Mouse (Mus musculus) adrenal gland, postnatal 10 days (tissue): ENCODE measurements around the gene Asic4. TPM values are rescaled to one million over a fixed set of nuclear protein-coding genes. Genes with fewer than 3 reads are reported as not detected.
A peak's percentile ranks its signal among the peaks of the same experiment; 100 is the strongest.

Experiments used
- DNase-seq: peaks from one replicate; pipeline ENCODE4 v3.0.0; 2021; ENCODE audit warnings: mixed read lengths
- long read RNA-seq, 2 experiments: library from polyadenylated mRNA; stranded (forward); transcript quantifications; one replicate each; pipeline ENCODE4 v2.0.0; 2021
- total RNA-seq, 2 experiments: library from RNA; stranded (reverse); gene quantifications; 2 replicates each; pipeline ENCODE4 v1.2.3; 2021

Gene Asic4
- total RNA-seq, result 1 to 10 TPM; 2.5 to 3.3 TPM
- long read RNA-seq, experiment 1, partial matches to known transcripts, result 1 of 5 reads
- long read RNA-seq, experiment 1, other reads (novel, unspliced or antisense), result 0 of 5 reads
- long read RNA-seq, experiment 2, result 0 reads

DNA sequence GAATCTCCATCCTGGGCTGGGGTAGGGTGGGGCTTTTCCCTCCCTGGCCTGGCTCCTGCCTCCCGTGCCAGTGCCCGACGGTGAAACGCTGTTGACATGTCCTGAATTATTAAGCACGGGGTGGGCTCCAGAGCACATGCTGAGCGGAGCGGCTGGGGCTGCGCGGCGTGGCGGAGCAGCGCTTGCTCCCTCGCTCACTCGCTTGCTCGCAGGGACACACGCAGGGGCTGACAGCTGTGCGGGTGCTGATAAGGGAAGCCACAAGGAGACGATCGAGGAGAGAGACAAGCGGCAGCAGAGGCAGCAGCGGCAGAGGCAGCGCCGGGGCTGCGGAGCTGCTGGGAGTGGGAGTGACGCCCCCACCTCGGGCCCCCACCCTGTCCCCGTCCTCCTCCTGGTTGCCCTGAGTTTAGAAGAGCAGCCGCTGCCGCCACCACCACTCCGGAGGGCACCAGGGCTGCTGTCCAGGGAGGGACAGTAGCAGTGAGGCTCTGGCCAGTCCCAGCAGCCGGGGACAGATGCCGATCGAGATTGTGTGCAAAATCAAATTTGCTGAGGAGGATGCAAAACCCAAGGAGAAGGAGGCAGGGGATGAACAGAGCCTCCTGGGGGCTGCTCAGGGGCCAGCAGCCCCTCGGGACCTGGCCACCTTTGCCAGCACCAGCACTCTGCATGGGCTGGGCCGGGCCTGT lies at the start of gene Asic4:
Asic4 (plus strand) TSS at position 123 of the 692 bp plus-strand sequence.
- no peak for DNase-seq

DNA sequence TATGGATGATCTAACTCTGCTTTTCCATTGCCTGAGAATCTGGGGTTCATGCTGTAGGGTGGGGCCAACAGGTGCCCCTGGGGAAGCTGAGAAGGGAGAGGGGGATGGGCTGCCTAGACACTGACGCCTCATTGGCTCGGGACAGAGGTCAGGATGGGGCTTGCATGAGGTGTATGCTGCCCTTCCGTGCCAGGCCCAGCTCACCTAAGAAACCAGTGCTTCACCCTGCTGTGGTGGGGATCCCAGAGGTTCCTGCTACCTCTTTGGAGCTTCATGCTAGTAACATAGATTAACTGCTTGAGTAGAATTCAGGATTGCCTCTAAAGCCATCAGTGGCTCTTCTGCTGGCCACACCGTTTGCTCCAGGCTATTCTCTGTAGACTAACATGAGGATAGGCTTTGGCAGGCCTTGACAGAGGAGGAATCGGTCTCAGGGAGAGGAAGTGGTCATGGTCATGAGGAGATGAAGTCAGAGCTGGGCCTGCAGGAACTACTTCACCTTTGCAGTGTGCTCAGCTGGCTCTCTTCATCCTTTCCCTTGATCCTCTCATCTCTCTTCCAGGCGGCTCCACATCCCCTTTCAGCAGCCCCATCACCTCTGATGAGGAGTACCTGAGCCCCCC lies 49.6 kb upstream of the Asic4 start:
- no peak for DNase-seq

DNA sequence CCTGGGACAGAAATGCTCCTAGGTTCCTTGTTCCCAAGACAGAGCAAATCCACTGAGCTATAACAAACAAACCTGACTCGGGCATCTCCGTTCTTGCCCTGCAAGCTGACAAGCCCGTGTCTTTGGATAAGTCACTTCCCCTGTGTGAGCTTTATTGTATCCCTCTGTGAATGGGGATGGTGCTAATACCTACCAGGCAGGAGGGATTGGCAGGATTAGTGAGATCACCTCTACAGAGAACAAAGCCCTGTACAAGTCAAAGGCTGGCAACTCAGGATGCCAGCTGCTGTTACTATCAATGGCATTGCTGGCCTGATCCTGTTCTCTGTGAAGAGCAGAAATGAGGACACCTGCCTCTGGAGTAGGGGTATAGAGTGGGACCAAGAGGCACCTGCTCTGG lies 44.7 kb upstream of the Asic4 start:
- DNase-seq, result no peak

DNA sequence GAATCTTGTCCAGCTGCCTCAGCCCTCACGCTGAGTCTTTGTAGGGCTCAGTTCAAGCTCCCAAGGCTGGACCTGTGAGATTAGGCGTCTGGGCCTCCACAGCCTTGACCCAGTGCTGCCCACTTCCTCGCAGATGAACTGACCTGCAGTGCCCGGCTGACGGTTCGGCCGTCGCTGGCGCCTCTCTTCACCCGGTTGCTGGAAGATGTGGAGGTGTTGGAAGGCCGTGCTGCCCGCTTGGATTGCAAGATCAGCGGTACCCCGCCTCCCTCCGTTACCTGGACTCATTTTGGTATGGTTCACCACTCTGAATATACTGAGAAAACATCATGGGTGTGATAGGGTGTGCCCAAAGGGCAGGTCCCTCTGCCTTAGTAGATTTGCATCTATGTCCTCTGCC lies 44.1 kb upstream of the Asic4 start:
- no peak for DNase-seq

DNA sequence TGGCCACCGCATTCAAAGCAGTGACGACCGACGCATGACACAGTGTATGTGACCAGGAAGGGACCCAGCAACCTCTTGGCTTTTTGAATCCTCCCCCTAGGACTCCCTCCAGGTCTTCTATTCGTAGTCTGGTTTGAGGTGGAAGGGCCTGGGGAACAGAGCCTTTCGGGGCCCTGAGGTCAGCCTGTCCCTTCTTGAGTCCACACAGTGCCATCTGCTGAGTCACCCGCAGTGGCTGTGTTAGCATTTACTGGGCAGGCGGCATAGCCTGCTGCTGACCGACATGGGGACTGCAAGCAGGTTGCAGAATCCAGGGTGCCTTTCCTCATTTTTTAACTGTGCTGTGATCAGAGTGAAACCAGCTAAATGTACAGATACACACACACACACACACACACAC lies 43.2 kb upstream of the Asic4 start:
- DNase-seq, result no peak

DNA sequence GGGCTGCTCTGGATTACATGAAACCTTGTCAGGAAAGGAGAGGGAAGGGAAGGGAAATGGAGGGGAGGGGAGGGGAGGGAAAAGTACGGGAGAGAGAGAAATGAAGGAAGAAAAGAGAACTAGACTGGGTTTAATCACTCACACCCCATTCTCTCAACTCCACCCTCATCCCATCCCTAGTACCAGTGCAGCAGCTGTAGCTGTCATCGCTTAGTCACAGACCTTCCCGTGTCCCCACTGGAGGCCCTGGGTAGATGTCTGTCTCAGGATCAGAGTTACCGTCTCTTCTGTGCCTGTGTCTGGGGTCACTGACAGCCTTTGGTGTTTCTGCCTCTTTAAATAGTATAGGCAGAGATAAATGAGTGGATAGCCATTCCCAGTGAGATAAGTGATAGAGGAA lies 42.0 kb upstream of the Asic4 start:
- DNase-seq, result no peak

DNA sequence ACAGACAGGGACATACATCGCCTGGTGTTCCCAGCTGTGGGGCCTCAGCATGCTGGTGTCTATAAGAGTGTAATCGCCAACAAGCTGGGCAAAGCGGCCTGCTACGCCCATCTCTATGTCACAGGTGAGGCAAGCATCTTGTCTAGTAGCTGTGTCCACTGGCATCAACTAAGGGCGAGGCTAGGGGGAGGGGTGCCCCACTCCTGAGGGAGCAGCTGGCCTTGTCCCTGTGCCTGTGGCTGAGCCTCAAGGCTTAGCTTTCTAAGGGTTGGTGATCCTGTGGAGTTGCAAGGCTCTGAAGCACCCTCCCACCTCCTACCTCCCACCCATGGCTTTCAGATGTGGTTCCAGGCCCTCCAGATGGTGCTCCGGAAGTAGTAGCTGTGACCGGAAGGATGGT lies 40.3 kb upstream of the Asic4 start:
- no peak for DNase-seq

DNA sequence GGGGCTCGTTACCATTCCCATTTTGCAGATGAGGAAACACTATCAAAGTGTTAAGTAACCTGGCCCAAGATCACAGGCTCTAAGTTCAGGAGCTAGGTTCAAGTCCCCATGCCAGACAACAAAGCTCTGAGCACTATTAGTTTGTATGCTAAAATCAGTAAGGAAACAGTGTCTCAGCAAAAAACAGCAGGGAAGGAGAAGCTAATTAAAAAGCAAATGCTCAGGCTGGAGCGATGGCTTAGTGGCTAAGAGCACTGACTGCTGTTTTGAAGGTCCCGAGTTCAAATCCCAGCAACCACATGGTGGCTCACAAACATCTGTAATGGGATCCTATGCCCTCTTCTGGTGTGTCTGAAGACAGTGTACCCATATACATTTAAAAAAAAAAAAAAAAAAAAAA lies 38.0 kb upstream of the Asic4 start:
- DNase-seq, result no peak

DNA sequence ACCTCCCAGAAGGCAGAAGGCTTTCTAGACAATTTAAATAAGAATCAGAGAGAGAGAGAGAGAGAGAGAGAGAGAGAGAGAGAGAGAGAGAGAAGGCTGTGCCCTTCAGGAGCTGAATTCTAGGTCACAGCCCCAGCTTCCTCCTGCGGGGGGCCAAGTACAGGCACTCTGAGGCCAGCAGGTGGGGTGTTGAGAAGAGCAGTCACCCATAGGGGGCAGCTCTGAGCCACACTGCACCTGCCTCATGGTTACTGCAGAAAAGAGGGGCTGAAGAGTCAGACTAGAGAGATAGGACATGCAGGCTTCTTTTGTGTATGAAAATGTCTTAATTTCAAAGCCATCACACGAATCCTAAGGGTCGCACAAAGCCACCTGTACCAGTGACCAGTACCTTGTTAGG lies 36.5 kb upstream of the Asic4 start:
- peak; percentile 42 for DNase-seq

DNA sequence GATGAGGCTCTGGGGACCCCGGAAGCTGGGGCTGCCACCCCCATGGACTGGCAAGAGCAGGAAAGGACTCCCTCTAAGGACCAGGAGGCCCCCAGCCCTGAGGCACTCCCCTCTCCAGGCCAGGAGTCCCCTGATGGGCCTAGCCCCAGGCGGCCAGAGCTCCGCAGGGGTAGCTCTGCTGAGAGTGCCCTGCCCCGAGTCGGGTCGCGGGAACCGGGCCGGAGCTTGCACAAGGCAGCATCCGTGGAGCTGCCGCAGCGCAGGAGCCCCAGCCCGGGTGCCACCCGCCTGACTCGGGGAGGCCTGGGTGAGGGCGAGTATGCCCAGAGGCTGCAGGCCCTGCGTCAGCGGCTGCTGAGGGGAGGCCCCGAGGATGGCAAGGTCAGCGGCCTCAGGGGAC lies 28.4 kb upstream of the Asic4 start:
- no peak for DNase-seq

DNA sequence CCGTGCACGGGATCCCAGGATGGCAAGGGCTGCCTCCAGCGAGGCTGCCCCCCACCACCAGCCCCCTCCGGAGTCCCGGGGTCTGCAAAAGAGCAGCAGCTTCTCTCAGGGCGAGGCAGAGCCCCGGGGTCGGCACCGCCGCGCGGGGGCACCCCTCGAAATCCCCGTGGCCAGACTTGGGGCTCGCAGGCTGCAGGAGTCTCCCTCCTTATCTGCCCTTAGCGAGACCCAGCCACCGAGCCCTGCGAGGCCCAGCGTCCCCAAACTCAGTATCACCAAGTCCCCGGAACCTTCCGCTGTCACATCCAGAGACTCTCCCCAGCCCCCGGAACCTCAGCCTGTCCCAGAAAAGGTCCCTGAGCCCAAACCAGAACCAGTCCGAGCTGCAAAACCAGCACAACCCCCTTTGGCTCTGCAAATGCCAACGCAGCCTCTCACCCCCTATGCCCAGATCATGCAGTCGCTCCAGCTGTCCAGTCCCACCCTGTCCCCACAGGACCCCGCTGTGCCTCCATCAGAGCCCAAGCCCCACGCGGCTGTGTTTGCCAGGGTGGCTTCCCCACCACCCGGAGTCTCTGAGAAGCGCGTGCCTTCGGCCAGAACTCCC lies 27.9 kb upstream of the Asic4 start:
- no peak for DNase-seq

DNA sequence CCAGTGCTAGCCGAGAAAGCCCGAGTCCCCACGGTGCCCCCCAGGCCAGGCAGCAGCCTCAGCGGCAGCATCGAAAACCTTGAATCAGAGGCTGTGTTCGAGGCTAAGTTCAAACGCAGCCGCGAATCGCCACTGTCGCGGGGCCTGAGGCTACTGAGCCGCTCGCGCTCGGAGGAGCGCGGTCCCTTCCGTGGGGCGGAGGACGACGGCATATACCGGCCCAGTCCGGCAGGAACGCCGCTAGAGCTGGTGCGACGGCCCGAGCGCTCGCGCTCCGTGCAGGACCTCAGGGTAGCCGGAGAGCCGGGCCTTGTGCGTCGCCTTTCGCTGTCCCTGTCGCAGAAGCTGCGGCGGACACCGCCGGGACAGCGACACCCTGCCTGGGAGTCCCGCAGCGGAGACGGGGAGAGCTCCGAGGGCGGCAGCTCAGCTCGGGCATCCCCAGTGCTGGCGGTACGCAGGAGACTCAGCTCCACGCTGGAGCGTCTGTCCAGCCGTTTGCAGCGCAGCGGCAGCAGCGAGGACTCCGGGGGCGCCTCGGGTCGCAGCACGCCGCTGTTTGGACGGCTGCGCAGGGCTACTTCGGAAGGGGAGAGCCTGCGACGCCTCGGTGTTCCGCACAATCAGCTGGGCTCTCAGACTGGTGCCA lies 27.3 kb upstream of the Asic4 start:
- DNase-seq, result peak; percentile 70

DNA sequence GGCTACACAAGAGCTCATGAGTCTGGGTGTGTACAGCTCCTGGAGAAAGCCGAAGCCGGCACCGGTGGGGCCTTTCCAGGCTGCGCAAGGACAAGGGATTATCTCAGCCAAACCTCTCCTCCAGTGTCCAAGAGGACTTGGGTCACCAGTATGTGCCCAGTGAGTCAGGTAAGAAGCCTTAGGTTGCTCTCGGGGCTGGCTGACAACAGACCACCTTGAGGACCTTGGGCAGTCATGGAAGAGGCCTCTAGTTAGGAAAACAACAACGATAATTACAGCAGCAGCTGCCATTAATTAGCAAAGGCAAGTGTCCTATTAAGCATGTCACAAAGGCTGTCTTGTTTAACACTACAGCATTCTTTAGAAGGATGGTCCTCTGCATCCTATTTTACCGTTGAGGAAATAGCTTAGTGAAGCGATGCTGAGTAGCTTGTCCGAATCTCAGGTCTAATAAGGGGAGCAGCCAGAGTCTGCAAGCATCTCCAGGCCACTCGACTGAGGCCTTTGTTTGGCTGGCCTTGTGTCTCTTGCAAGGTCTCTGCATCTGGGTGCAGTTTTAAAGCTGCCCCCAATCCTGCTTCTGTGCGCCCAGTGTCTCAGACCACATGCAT lies 26.4 kb upstream of the Asic4 start:
- no peak for DNase-seq

DNA sequence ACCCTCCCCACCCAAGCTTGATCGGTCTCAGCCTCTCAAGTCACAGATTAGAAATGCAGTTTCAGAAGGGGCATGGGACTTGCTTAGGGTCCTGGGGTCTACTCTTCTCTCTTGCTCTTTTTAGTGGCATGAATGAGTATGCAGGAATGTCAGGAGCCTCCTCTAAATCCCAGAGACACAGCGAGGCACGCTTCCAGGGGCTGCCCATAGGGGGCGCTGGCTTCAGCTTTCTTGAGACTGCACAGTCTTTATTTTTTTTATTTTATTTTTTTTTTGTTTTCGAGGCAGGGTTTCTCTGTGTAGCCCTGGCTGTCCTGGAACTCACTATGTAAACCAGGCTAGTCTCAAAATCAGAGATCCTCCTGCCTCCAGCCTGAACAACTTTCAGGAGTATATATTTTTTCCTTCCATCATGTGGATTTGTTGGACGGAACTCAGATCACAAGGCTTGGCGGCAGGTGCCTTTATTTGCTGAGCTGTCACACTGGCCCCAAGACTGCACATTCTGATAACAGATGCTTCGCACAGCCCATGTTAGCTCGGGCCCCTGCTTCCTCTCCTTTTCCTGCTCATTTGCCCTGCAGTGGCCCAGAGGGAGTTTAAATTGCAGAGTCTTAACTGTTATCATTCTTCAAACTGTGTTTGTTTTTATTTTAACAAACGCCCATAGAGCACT lies 24.3 kb upstream of the Asic4 start:
- peak; percentile 60 for DNase-seq

DNA sequence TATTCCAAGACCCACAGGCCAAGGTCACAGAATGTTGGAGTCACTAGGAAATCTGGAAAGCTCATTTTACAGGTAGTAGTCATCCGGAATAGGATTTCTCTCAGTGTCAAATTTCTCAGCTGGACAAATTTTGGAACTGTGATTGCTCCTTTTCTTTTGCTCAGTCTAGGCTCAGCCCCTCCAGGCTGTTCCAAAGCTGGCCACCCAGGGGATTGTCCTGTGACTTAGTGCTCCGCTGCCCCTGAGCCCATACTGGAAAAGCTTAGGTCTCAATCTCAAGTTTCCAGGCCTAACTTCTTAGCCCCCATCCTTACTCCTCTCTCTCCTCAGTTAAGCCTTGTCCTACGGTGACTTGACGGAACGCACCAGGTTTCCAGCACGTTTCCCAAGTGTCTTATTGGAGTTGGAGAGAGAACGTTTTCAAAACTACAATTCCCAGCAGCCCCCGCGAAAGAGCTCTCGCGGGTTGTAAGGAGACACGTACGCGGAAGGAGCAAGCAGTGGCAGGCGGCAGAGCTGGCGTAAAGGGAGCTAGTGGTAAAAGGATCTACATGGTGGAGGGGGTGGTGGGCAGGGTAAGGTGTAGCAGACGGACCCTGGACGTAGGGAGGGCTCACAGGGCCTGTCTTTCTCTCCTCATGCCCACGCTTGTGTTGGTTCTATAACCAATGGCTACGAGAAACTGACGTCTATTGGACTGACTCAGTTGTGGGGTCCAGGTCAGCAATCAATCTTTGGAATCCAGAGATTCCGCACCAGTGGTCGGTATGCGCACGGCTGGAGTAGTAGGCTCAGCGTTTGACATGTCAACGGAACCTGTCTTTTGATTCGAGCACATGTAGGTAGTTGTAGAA lies 14.5 kb upstream of the Asic4 start, which contains the start of gene Gmppa:
Gmppa (plus strand) TSS at position 456 of the 854 bp plus-strand sequence.
- peak; percentile 88 for DNase-seq

DNA sequence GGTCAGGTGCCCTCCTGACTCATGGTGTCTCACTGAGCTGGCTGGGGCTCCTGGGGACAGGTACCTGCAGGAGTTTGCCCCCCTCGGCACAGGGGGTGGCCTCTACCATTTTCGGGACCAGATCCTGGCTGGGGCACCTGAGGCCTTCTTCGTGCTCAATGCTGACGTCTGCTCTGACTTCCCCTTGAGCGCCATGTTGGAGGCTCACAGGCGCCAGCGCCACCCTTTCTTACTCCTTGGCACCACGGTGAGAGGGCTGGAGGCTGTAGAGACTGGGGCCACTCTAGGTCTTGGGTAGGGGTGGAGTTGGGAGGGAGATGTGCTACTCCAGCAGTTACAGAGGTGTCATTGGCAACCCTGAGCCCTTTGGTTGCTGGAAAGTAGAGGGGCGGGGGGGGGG lies 11.5 kb upstream of the Asic4 start:
- no peak for DNase-seq

DNA sequence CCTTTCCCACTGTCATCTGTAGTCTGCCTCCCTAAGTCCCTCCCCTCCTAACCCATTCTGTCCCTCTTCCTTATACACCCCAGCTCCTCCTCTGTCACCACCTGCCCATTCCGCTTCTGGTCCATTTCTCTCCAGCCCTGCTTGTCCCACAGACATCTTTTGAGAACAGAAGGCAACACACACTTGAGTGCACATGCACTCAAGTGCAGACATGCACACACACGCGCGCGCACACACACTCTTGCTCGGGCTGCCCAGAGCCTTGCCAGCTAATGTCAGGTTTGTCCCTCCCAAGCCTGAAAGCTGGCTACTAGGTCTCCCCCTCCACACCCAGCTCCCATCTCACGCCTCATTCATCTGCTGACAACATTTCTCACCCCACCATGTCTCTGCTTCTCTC lies 9.6 kb upstream of the Asic4 start:
- no peak for DNase-seq

DNA sequence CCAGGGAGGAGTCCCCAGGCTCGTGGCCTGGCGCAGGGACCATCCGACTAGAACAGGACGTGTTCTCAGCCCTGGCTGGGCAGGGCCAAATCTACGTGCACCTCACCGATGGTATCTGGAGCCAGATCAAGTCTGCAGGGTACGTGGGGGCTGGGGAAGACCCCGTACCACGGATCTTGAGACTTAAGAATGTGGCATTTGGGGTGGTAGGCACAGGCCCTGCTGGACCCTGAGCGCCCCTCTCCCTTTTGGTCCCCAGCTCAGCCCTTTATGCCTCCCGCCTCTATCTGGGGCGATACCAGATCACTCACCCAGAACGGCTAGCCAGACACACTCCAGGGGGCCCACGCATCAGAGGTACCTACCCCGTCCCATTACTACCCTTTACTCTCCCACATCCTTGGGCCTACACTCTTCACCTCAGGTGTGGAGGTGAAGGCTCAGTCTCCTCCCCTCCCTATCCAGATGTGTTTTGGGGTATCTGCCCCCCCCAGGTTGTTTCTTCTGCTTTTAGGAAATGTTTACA lies 8.7 kb upstream of the Asic4 start:
- DNase-seq, result no peak

DNA sequence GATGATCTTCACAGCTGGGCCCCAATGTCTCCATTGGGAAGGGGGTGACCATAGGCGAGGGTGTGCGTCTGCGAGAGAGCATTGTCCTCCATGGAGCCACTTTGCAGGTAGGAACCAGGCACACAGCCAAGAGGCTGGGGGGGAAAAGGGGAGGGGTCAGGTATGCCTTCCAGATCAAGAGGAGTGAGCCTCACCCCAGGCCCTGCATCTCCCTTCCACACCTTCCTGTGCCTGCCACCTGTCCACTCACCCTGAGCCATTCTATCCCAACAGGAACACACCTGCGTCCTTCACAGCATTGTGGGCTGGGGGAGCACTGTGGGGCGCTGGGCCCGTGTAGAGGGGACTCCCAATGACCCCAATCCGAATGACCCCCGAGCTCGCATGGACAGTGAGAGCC lies 8.1 kb upstream of the Asic4 start:
- no peak for DNase-seq

DNA sequence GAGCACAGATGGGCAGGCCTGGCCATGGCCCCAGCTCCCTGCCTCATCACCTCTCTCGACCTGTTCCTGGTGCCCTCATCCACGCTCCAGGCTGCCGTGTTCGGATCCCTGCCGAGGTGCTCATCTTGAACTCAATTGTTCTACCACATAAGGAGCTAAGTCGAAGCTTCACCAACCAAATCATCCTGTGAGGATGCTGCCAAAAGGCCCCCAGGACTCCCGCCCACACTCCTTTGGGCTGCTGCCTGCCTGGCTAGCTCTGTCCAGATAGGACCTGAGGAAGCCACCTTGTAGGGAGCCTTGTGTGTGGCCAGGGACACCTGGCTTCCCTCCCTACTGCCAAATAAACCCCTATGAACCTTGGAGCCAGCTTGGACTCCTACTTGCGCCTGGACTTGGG lies 7.4 kb upstream of the Asic4 start:
- no peak for DNase-seq
